Mouse (Mus musculus): ENCODE data around the gene Sycp2l.
"Not testable (repeated sequence)": the region's sequence is repeated elsewhere in the genome, so short reads cannot be mapped to it uniquely, and the experiment has no call there.

Gene Sycp2l

DNA sequence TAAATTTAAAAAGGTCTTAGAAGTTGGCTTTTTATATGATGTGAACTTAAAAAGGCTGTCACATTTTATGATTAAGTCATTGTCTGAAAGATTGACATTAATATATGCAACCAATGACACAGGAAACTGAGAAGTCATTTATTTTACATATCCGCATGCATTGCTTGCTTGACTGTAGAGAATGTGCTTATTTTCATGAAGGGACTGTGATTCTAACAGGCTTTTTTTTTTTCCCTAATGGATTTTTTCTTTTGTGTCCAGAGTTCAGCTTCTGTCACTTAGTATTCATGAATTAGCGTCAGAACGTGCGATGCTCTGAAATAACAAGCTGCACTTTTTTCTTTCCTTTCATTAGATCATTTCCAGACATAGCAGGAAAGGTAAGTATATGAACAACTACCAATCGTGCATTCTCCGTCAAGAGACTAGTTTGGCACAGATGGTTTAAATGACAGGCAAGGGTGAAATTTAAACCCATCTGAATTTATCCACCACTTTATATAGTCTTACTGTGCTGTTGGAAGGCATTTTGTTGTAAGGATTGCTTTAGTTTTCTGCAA lies 9.6 kb downstream of the Sycp2l start:
- DNase-seq (ENCODE audit: low spot score in 2 of 2), result no peak

DNA sequence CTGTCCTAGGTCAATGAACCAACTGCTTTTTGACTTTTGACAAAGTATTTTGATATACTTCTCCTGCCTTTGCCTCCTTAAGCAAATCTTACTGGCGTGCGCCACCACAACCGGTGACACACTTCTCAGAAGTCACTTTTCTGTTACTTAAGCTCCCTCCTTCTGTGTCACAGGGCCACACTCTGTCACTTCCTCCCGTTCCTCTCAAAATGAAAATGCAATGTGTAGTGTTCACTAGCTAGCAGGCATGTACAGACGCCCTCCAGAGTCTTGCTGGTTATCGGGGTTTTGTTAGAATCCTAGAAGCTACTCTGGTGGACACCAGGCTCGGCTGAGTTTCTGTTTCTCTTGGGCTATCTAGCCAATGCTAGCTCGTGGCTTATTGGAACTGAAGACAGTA lies 14.2 kb downstream of the Sycp2l start:
- no peak for DNase-seq (ENCODE audit: low spot score in 2 of 2)

GRCm38 (mm10) chr13:41129061-41129460 lies 15.0 kb downstream of the Sycp2l start:
- DNase-seq (ENCODE audit: low spot score in 2 of 2), result peak in 1 of 2 experiments; percentile 5

DNA sequence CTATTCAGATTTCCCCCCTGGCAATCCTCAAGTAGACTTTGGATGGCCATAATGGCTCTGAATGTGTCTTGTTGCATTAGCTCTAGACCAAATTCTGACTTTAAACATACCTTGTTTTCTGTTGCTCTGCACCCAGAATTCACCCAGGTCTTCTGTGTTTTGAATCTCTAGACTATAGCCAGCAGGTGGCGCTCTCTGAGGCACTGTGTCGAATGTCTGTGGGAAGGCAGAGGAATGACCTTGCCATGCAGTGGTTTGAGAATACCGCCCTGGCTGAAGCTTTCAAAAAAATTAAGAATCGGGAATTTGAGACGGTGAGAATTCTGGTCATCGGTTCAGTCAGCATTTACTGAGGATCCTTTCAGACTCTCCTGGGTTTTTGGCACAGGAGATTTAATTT lies 20.8 kb downstream of the Sycp2l start:
- DNase-seq (ENCODE audit: low spot score in 2 of 2), result peak; percentile 14 to 24

GRCm38 (mm10) chr13:41145433-41145970 lies 31.4 kb downstream of the Sycp2l start:
- DNase-seq (ENCODE audit: low spot score in 2 of 2), result no peak

GRCm38 (mm10) chr13:41146271-41146670 lies 32.2 kb downstream of the Sycp2l start:
- DNase-seq (ENCODE audit: low spot score in 2 of 2), result peak; percentile 36 to 62

- DNase-seq (ENCODE audit: low spot score in 2 of 2), result no peak
These were observed 39.0 kb downstream of the Sycp2l start for GRCm38 (mm10) chr13:41153146-41153545.

DNA sequence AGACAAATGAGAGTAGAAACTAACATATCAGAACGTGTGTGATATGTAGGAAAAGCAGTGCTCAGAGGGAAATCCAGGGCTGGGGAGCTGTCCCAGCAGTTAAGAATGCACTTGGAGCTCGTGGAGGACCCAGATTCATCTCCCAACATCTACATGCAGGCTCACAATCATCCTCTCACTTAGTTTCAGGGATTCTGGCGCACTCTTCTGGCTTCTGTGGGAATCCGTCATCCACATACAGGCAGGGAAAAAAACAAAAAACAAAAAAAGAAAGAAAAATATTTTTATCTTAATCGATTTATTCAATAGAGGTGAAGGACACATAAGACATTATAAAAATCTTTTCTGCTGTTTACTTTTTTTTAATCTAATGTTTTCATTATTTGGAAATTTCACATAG lies 44.3 kb downstream of the Sycp2l start:
- no peak for DNase-seq (ENCODE audit: low spot score in 2 of 2)

GRCm38 (mm10) chr13:41187886-41188285 lies 73.8 kb downstream of the Sycp2l start:
- DNase-seq (ENCODE audit: low spot score in 2 of 2), result no peak

DNA sequence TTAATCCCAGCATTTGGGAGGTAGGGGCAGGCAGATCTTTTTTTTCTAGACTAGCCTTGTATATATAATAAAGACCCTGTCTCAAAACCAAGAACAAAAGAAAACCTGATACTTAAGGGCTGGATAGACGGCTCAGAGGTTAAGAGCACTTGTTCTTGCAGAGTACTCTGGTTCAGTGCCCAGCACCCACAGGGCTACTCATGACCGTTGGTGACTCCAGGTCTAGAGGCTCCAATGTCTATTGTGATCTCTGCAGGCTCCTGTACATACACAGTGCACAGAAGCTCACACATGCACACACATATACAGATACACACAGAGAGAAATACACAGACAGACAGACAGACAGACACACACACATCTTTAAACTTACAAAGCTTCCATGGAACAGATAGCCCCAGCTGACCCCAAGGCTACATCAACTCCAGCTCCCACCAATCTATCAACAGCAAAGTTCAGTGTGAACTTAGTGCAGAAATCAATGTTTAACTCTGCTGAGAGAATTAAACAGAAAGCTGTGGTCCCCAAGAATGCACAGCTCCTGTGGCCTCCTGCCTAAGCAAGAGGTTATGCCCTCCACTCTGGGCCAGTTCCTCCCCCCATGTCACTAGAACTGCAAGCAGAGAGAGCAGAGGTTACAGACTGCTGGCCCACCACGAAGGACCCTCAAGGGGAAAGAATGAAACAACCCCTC lies 81.7 kb downstream of the Sycp2l start:
- DNase-seq (ENCODE audit: low spot score in 2 of 2), result no peak

DNA sequence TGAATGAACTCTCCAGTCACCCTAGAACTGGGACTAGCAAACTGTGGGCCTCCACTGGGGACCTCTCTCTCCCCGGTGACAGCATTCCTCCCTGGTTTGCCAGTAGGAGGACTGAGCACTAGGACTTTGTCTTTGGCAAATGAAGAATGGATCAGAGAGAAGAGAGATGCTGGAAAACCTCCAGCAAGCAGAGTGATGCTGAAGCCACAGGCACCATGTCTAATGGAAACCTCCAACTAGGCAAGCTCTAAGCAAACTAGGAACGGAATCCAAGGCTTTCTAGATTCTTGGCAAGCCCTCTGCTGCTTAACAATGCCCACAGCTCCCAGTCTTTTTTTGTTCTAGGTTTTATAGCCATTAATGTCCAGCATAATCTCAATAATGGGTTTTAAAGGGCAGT lies 86.8 kb downstream of the Sycp2l start:
- DNase-seq (ENCODE audit: low spot score in 2 of 2), result no peak

- DNase-seq (ENCODE audit: low spot score in 2 of 2), result no peak
These were observed 89.2 kb downstream of the Sycp2l start for GRCm38 (mm10) chr13:41203289-41203688.

DNA sequence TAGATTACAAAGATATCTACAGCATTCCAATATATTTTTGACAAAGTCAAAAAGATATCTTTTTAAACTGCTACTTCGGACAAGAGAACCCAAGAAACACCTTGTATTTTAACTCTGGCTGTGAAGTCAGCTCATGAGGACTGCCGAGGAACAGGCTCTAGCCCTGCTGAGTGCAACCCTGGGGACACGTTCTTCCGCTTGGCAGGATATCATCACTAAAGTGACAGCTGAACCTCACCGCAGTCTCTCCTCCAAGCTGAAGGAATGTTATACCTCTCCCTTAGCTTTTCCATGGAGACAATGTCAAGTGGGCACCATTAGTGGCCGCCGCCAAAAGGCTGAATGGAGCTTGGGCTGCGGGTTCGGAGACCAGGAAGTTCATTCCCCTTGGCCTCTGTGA lies 89.6 kb downstream of the Sycp2l start:
- DNase-seq (ENCODE audit: low spot score in 2 of 2), result no peak

GRCm38 (mm10) chr13:41205568-41205967 lies 91.5 kb downstream of the Sycp2l start:
- DNase-seq (ENCODE audit: low spot score in 2 of 2), result not testable (repeated sequence)

DNA sequence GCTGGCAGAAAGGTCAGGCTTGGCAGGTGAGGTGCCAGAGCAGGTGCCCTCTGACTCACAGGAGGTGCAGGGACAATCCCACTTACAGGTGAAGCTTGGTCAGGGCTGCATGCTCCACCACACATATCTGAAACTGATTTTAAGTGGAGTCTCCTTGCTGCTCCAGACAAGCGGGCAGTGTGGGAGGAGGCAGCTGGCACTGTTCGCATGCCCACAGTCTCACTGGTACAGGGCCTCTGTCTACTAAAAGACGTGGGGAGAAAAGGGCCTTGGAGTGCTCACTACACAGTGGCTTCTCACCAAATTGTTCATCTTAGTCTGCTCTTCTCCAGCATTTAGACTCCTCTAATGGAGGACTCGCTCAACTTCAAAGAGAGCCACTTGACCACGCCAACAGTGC lies 92.1 kb downstream of the Sycp2l start:
- peak in 1 of 2 experiments; percentile 11 for DNase-seq (ENCODE audit: low spot score in 2 of 2)

DNA sequence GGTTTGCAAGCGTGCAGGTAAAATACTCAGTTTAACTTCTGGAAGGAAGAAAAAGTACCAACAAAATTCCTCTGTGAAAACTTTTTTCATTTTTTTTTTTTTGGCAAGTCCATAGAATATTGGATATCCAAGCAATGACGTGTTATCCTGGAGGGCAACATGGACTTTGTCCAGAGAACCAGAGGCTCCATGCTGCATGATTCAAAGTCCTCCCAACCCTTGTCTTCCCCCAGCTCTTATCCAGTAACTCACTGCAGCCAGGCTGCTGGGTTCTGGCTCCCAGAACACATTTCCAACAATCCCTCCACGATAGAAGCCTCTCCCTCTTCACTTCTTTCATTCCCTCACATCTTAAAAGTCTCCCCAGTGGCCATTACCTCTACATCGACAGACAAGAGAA lies 97.2 kb downstream of the Sycp2l start:
- DNase-seq (ENCODE audit: low spot score in 2 of 2), result no peak

DNA sequence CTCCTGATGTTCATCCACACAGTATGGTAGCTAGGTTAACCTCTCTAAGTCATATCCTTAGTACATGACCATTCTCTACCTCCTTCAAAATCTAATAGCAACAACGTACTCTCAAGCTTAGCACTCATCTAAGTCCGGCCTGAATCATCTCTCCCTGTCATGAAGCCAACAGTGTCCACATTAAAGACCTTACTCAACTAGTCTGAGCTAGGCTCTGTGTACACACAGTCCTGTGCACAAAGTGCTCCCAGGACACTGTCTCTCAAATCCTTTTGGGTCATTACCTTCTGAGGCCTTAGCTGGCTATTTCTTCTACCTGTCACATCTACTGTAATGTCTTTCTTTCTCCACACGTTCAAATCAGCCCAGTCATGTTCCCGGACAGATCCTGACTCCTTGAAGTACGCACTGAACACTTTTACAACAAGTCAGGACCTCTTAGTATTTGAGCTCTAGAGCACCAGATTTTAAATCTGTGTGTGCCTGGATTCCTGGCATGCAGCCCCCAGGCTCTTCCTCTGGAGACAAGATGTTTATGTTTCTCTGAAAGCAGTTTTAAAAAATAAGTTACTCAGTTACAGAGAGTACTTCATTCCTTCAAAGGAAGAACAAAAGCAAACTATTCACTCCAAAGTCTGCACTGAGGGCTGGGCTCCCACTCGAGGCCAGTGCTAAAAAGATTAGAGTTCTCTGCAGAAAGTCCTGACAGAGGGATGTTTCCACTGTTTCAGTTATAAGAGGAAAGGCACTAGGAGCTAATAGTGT lies 98.6 kb downstream of the Sycp2l start:
- DNase-seq (ENCODE audit: low spot score in 2 of 2), result no peak

DNA sequence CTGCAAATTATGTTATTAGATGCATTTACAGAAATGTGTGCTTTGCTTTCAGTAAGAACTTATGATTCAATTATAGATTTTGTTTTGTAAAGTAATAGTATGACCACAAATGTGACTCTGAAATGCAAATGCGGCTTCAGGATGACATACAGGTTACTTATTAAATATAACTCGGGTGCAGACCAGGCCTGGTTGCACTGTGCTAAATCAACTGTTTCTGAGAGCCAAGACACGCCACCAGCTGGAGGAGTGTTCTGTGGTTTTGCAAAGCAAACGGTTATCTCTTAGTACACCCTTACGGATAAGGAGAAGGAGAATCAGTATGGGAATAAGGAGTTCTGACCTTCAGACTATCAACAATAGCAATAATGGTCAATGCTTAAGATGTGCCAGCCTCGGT lies 101.6 kb downstream of the Sycp2l start:
- no peak for DNase-seq (ENCODE audit: low spot score in 2 of 2)

DNA sequence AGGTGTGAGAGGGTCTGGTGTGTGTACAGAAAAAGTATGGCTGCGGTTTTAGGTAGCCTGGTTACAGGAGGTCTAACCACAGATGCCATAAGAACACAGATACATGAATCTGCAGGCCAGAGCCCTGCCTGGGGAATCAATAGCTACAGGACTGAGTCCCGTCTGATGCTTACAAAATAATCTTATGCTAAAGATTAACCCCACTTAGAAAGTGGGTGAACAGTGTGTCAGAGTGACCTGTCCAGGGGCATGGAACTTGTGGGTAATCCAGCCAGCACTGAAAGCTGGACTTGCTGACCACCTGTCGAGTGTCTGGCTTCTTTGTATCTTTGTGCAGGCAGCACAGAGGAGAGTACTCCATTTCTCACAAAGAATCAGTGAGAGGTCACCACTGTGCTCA lies 102.1 kb downstream of the Sycp2l start:
- no peak for DNase-seq (ENCODE audit: low spot score in 2 of 2)

- no peak for DNase-seq (ENCODE audit: low spot score in 2 of 2)
These were observed 104.9 kb downstream of the Sycp2l start for GRCm38 (mm10) chr13:41219056-41219455.

DNA sequence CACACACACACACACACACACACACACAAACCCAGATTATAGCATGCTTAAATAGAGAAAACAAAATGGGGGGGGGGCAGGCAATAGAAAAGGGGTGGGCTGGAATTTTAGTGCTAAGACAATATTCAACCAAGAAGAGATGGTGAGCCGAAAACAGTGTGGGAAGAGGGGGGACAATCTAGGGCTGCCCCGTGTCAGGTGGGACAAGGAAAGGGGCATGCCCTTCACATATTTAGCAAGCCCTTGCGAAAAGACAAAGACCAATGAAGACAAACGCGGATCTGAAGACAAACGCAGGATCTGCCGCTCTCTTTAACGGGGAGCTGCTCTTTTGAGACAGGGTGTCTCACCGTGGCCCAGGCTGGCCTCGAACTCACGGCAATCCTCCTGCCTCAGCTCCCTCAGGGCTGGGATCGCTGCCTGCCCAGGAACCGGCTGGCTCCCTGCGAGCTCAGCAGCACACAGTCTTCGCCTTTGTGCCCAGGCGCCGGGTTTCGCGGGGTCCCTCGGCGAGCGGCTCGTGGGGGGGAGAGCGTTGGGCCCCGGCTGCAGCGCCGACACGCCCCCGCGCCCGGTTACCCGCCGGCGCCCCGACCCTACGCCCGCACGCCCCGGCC lies 105.7 kb downstream of the Sycp2l start:
- peak in 1 of 2 experiments; percentile 21 for DNase-seq (ENCODE audit: low spot score in 2 of 2)

GRCm38 (mm10) chr13:41220304-41220834 lies 106.3 kb downstream of the Sycp2l start, which contains the start of gene Elovl2:
TSS of gene Elovl2 (minus strand) at chr13:41220405.
- DNase-seq (ENCODE audit: low spot score in 2 of 2), result peak; percentile 35 to 40
